Mouse (Mus musculus) hindbrain, postnatal 0 days (tissue): ENCODE measurements around the gene Esyt1. TPM values are rescaled to one million over a fixed set of nuclear protein-coding genes. Genes with fewer than 3 reads are reported as not detected.

Experiments used
- ATAC-seq: fragments of 200-750 bp; cut with Nextera tagmentation; 2 replicates; pipeline ENCODE4 v1.8.0; 2017; ENCODE audit warnings: mild to moderate bottlenecking, moderate TSS enrichment, moderate library complexity
- DNase-seq: peaks from one replicate; pipeline ENCODE4 v3.0.0-alpha.2; 2015; ENCODE audit warnings: low spot score
- H3K27ac ChIP-seq: fragments of 300-500 bp; sonication (generic); 2 replicates; pipeline ENCODE4 v1.5.1; 2014; ENCODE audit warnings: mild to moderate bottlenecking
- H3K27me3 ChIP-seq: fragments of 300-500 bp; sonication (generic); 2 replicates; pipeline ENCODE4 v1.6.1; 2014; ENCODE audit warnings: low read length, mixed read lengths; ENCODE audit not compliant: insufficient read depth
- H3K36me3 ChIP-seq: fragments of 300-500 bp; sonication (generic); 2 replicates; pipeline ENCODE4 v1.6.1; 2014; ENCODE audit warnings: low read length, mixed read lengths; ENCODE audit not compliant: insufficient read depth
- H3K4me1 ChIP-seq: fragments of 300-500 bp; sonication (generic); 2 replicates; pipeline ENCODE4 v1.6.1; 2014; ENCODE audit warnings: antibody characterized with exemption, low read length, mixed read lengths; ENCODE audit not compliant: insufficient read depth
- H3K4me2 ChIP-seq: fragments of 300-500 bp; sonication (generic); 2 replicates; pipeline ENCODE4 v1.6.1; 2014; ENCODE audit warnings: low read depth, mild to moderate bottlenecking, low read length, moderate library complexity, mixed read lengths
- H3K4me3 ChIP-seq: fragments of 300-500 bp; sonication (generic); 2 replicates; pipeline ENCODE4 v1.5.1; 2014; ENCODE audit warnings: low read length
- H3K9ac ChIP-seq: fragments of 300-500 bp; sonication (generic); replicated peaks from 2 replicates; pipeline ENCODE4 v1.6.1; 2014; ENCODE audit warnings: mild to moderate bottlenecking, low read length, moderate library complexity, mixed read lengths
- H3K9me3 ChIP-seq: fragments of 300-500 bp; sonication (generic); 2 replicates; pipeline ENCODE4 v1.6.1; 2016; ENCODE audit warnings: low read length, mixed read lengths
- CTCF ChIP-seq: IDR thresholded peaks from 2 replicates; pipeline ENCODE4 v1.5.1; 2016; ENCODE audit warnings: antibody characterized with exemption, control low read depth, low read depth
- WGBS: fragments of 180-500 bp; shearing (Covaris S2); extraction: QIAGEN DNeasy Blood & Tissue Kit; methylation state at CpG from one replicate; pipeline ENCODE4 v1.1.7; 2014; 5-methylcytosine and 5-hydroxymethylcytosine counted together
- polyA plus RNA-seq: library from polyadenylated mRNA; unstranded; fragments of >200 nt; fragmentation: Nextera tagmentation; extraction: Ambion mirVana; gene quantifications from 2 replicates; pipeline ENCODE4 v1.2.1, GENCODE M21; 2015
- total RNA-seq: library from RNA; depleted of rRNA; stranded (reverse); fragments of >200 nt; gene quantifications from 2 replicates; pipeline ENCODE4 v1.2.3, GENCODE M21; 2014; rRNA removed

Esyt1 gene
- total RNA-seq (22.9 and 29.0 TPM in 2 replicates), polyA plus RNA-seq (13.3 TPM in 2 replicates)

DNA sequence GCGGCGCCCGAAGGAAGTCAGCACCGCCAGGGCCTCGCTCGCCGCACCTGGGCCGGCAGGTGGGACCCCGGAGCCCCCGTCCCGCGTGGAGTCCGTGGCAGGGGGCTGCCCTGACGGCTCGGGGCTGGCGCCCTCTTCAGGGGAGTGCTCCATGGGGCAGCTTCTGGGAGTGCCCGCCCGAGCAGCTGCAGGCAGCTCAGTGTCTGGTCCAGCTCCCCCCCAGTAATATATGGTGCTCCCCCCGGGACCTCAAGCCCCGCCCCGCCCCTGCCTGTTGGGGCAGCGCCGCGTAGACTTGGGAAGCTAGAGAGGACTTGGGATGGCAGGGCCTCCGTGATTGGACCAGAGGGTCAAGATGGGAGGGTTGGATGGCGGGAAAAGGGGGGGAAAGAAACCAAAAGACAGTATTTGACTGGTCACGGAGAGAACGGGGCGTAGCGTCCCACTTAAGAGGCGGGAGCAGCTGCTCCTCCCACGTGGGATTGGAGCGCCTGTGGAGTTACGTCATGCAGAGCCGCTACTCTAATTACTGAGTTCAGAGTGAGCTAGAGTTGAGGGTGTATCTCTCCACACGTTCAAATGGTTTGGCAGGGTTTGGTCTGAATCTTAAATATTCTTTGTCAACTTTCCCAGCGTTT lies at the start of gene Esyt1:
Esyt1 (minus strand) TSS at position 201 of the 638 bp plus-strand sequence.
- peak; percentile 47 for TF ChIP-seq CTCF
- Histone ChIP-seq H3K4me2 (peak within 1 kb of the TSS; percentile 99), H3K9ac (peak within 1 kb of the TSS; percentile 77), H3K36me3 (no peaks in the 10 kb centered on the region; the same call in 1 of the 2 replicates), H3K4me1 (no peaks in the 10 kb centered on the region), H3K4me3 (peak within 1 kb of the TSS; percentile 83), H3K27me3 (no peaks in the 10 kb centered on the region), H3K27ac (peak within 1 kb of the TSS; percentile 79), H3K9me3 (no peaks in the 10 kb centered on the region)
- ATAC-seq: peak; percentile 96
- DNase-seq: peak; percentile 97
- WGBS: 1% methylated on average over 36 of the region's 37 CpGs

DNA sequence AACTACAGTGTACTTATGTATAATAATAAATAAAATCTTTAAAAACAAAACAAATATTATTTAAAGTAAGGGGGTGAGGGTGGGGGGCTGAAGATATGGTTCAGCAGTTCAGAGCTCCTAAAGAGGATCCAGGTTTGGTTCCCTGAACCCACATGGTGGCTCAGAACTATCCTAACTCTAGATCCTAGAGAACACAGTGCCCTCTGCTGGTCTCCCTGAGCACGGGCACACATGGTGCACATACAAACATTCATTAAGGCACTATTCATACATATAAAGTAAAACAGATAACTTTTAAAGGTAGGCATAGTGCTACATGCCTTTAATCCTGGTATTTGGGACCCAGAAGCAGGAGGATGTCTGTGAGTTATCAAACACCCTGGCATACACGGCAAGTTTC lies 49.4 kb upstream of the Esyt1 start:
- TF ChIP-seq CTCF: peak; percentile 17; the same call in 1 of the 2 replicates
- H3K9me3 ChIP-seq: no peaks in the 10 kb centered on the region
- DNase-seq (no peak), ATAC-seq (no peak)
- no peaks in the 10 kb centered on the region for H3K4me1 ChIP-seq
- 95% methylated on average over 2 of the region's 2 CpGs for WGBS
- H3K27me3 ChIP-seq: no peaks in the 10 kb centered on the region
- H3K4me3 ChIP-seq: no peak overlapping the region
- no peak overlapping the region for H3K27ac ChIP-seq
- no peaks in the 10 kb centered on the region for H3K36me3 ChIP-seq
- H3K9ac ChIP-seq: no peak overlapping the region
- no peak overlapping the region for H3K4me2 ChIP-seq

DNA sequence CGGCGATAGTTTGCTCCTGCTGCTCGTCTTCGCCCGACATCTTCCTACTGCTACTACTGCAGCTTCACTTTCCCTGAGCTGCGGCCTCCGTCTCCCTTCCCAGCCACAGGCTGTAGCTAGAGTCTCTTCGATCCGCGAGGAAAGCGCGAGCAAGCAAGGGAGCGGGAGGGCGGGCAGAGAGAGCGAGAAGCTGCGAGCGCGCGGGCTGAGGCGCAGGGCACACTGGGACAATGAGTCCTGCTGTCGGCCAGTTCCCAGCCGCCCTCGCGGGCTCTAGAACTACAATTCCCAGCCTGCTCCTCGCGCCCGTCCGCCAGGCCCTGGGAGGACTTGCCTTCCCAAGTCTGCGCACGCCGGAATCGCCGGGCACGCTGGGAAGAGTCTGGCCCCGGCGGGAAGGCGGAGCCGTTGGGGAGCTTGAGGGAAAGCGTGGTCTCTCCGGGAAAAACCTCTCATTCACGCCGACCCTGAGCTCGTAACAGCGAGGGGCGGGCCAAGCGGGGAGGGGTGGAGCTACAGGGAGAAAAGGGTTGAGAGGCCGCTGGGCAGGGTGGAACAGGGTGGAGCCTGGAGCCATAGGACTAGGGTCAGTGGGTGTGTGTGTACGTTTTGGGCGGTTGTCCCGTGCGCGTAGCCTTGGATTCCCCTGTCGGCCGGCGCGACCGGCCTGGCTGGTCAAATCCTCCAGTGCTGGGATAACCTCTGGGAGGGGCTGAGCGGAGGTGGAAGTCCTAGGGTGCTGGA lies 40.3 kb upstream of the Esyt1 start, which contains the start of gene Pa2g4:
Pa2g4 (minus strand) TSS at position 200 of the 744 bp plus-strand sequence.
- peak within 1 kb of the TSS; percentile 87 for H3K4me3 ChIP-seq
- under 1% methylated on average over 58 of the region's 58 CpGs for WGBS
- peaks cover 15% of the 10 kb centered on the region; the same call in 1 of the 2 replicates for H3K4me1 ChIP-seq
- no peaks in the 10 kb centered on the region for H3K27me3 ChIP-seq
- peak; percentile 99 for ATAC-seq
- peak within 1 kb of the TSS; percentile 65 for H3K4me2 ChIP-seq
- peak; percentile 99 for DNase-seq
- peak; percentile 26 for TF ChIP-seq CTCF
- peaks cover 9% of the 10 kb centered on the region for H3K36me3 ChIP-seq
- no peaks in the 10 kb centered on the region for H3K9me3 ChIP-seq
- peak within 1 kb of the TSS; percentile 84 for H3K9ac ChIP-seq
- peak within 1 kb of the TSS; percentile 91 for H3K27ac ChIP-seq

DNA sequence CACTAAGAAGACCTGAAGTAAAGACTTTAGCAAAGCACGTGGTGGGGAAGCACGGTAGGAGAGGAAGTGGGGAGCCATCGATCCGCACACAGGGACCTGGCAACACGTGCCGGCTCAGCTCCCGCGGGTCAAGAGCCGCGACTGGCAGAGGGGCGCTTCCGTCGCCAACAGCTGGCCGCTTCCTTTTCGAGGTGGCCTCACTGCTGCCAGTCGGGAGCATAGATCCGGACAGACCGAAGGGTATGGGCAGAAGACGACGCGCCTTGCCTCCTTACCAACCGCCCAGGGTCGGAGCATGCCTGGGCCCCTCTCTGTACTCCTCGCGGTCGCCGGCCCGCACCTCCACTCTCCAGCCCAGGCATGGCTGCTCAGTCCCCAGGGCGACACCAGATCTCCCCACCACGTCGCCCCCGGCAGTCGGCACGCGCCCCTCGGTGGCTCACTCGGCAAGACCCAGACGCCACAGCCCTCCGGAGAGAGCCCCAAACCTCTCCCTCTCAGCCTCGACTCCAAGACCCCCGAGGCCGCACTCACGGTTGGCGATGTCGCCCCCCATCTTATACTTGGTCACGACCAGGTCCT lies 39.6 kb upstream of the Esyt1 start:
- H3K4me1 ChIP-seq: peaks cover 15% of the 10 kb centered on the region; the same call in 1 of the 2 replicates
- DNase-seq: peak; percentile 46
- WGBS: under 1% methylated on average over 45 of the region's 46 CpGs
- H3K27me3 ChIP-seq: no peaks in the 10 kb centered on the region
- peak overlapping the region; percentile 87 for H3K4me3 ChIP-seq
- H3K4me2 ChIP-seq: peak overlapping the region; percentile 65
- peak overlapping the region; percentile 84 for H3K9ac ChIP-seq
- peaks cover 16% of the 10 kb centered on the region for H3K36me3 ChIP-seq
- no peaks in the 10 kb centered on the region for H3K9me3 ChIP-seq
- peak; percentile 52; the same call in 1 of the 2 replicates for ATAC-seq
- H3K27ac ChIP-seq: peak overlapping the region; percentile 91
- TF ChIP-seq CTCF: no peak

DNA sequence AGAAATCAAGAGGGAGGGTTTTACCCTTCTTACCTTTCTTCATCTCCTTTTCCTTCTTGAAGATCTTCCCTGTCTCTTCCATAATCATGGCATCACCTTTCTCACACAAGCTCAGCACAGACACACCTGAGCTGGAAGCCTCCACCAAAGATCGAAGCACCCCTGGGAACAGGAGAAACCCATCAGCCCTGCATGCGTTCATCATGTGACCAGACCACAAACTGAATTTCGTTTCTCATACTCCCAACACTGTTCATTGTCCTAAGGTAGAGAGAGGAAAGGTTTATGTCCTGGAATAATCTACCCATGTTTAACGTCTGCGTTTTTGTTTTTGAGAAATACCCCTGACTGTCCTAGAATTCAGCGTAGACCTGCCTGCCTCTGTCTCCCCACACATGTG lies 37.9 kb upstream of the Esyt1 start:
- no peaks in the 10 kb centered on the region for H3K27me3 ChIP-seq
- WGBS: 89% methylated on average over 6 of the region's 6 CpGs
- TF ChIP-seq CTCF: no peak
- no peak overlapping the region for H3K4me3 ChIP-seq
- peaks cover 15% of the 10 kb centered on the region; the same call in 1 of the 2 replicates for H3K4me1 ChIP-seq
- peaks cover 33% of the 10 kb centered on the region for H3K36me3 ChIP-seq
- 0 out of 2 replicates have a peak overlapping the region, but pooled peaks have one; percentile 5 for H3K9ac ChIP-seq
- no peaks in the 10 kb centered on the region for H3K9me3 ChIP-seq
- H3K27ac ChIP-seq: no peak overlapping the region
- no peak overlapping the region for H3K4me2 ChIP-seq
- DNase-seq (no peak), ATAC-seq (no peak)

DNA sequence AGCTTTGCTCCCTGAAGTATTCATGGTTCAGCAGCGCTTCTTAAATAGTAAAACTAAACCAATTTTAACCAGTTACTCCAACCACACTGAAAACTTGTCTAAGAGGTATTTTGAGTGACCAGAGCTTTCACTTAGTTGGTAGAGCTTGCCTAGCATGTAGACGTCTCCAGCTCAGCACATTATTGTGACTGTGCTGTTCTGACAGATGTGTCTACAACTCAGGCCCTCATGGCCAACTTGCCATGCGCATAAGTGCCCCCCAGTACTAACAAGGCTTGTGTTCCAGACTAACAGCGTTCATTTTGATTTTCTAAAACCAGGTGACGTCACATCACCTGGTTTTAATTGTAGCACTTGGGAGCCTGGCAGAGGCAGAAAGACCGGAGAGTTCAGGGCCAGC lies 31.3 kb upstream of the Esyt1 start:
- Histone ChIP-seq H3K4me1 (no peaks in the 10 kb centered on the region), H3K9ac (no peak overlapping the region), H3K4me3 (no peak overlapping the region), H3K4me2 (no peak overlapping the region), H3K9me3 (no peaks in the 10 kb centered on the region), H3K36me3 (peaks cover 45% of the 10 kb centered on the region), H3K27me3 (no peaks in the 10 kb centered on the region), H3K27ac (no peak overlapping the region)
- no peak for ATAC-seq
- no peak for TF ChIP-seq CTCF
- WGBS: 87% methylated on average over 6 of the region's 6 CpGs
- DNase-seq: no peak
